Mouse (Mus musculus) embryonic facial prominence, embryonic 10.5 days (tissue): ENCODE results near the gene Corin. TPM values are rescaled to one million over a fixed set of nuclear protein-coding genes. Genes with fewer than 3 reads are reported as not detected.

ENCODE experiments used
- DNase-seq: peaks from one replicate; pipeline ENCODE4 v3.0.0-alpha.2; 2017; ENCODE audit warnings: low spot score
- H3K27ac ChIP-seq: fragments of 300-500 bp; sonication (generic); replicated peaks from 2 replicates; pipeline ENCODE4 v1.5.1; 2016; ENCODE audit warnings: mild to moderate bottlenecking
- H3K27me3 ChIP-seq: fragments of 300-500 bp; sonication (generic); replicated peaks from 2 replicates; pipeline ENCODE4 v1.6.1; 2016; ENCODE audit warnings: low read depth, mild to moderate bottlenecking; ENCODE audit not compliant: poor library complexity, severe bottlenecking
- H3K36me3 ChIP-seq: fragments of 300-500 bp; sonication (generic); replicated peaks from 2 replicates; pipeline ENCODE4 v1.6.1; 2016; ENCODE audit warnings: mild to moderate bottlenecking, moderate library complexity
- H3K4me1 ChIP-seq: fragments of 300-500 bp; sonication (generic); 2 replicates; pipeline ENCODE4 v1.6.1; 2016
- H3K4me3 ChIP-seq: fragments of 300-500 bp; sonication (generic); 2 replicates; pipeline ENCODE4 v1.5.1; 2016; ENCODE audit warnings: mild to moderate bottlenecking, moderate library complexity
- H3K9me3 ChIP-seq: fragments of 300-500 bp; sonication (generic); 2 replicates; pipeline ENCODE4 v1.6.1; 2016; ENCODE audit warnings: mild to moderate bottlenecking
- WGBS: fragments of 180-500 bp; shearing (Covaris S2); methylation state at CpG from one replicate; pipeline ENCODE4 v1.1.7; 2016; 5-methylcytosine and 5-hydroxymethylcytosine counted together
- polyA plus RNA-seq: library from polyadenylated mRNA; unstranded; fragments of >200 nt; fragmentation: Nextera tagmentation; extraction: Ambion mirVana; gene quantifications from 2 replicates; pipeline ENCODE4 v1.2.1, GENCODE M21; 2016

Gene Corin
- polyA plus RNA-seq, 1 experiment from 2014 or later: 1.4 TPM

DNA sequence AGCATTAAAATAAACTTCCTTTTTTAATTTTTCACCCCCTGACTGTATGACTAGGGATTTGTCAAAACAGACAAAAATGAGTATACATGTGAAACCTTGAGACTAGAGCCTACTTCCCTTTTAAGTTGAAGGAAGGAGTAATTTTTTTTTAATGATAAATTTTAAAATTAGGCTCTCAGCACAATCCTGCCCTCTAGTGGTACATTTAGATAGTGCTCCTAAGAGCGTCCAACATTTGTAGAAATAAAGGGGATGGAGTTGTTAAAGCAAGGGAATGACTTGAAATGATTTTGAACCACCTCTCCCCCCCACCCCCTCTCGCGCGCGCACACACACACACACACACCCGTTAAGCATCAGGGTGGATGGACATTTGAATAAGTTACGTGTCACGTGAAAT lies 234.6 kb downstream of the Corin start:
- no peaks in the 10 kb centered on the region for H3K4me1 ChIP-seq
- H3K9me3 ChIP-seq: no peaks in the 10 kb centered on the region
- H3K27me3 ChIP-seq: no peaks in the 10 kb centered on the region
- DNase-seq: no peak
- no peak overlapping the region for H3K27ac ChIP-seq
- peaks cover 13% of the 10 kb centered on the region for H3K36me3 ChIP-seq
- H3K4me3 ChIP-seq: no peak overlapping the region
- WGBS: 54% methylated on average over 8 of the region's 8 CpGs

- Histone ChIP-seq H3K4me3 (no peak overlapping the region), H3K27ac (no peak overlapping the region), H3K4me1 (no peaks in the 10 kb centered on the region), H3K27me3 (no peaks in the 10 kb centered on the region), H3K36me3 (peaks cover 18% of the 10 kb centered on the region), H3K9me3 (no peaks in the 10 kb centered on the region)
- 91% methylated on average over 10 of the region's 10 CpGs for WGBS
- DNase-seq: no peak
Observed at GRCm38 (mm10) chr5:72269204-72269603, 235.1 kb downstream of the Corin start.

GRCm38 (mm10) chr5:72266955-72267535 lies 237.2 kb downstream of the Corin start:
- 91% methylated on average over 7 of the region's 7 CpGs for WGBS
- Histone ChIP-seq H3K4me3 (no peak overlapping the region), H3K9me3 (no peaks in the 10 kb centered on the region), H3K27ac (no peak overlapping the region), H3K36me3 (peaks cover 21% of the 10 kb centered on the region), H3K4me1 (no peaks in the 10 kb centered on the region), H3K27me3 (no peaks in the 10 kb centered on the region)
- no peak for DNase-seq

- no peak for DNase-seq
- no peak overlapping the region for H3K4me3 ChIP-seq
- peaks cover 35% of the 10 kb centered on the region for H3K36me3 ChIP-seq
- no peaks in the 10 kb centered on the region for H3K27me3 ChIP-seq
- no peaks in the 10 kb centered on the region for H3K4me1 ChIP-seq
- no peak overlapping the region for H3K27ac ChIP-seq
- H3K9me3 ChIP-seq: no peaks in the 10 kb centered on the region
- 84% methylated on average over 15 of the region's 15 CpGs for whole genome bisulfite sequencing
Observed at GRCm38 (mm10) chr5:72264195-72264751, 240.0 kb downstream of the Corin start.

DNA sequence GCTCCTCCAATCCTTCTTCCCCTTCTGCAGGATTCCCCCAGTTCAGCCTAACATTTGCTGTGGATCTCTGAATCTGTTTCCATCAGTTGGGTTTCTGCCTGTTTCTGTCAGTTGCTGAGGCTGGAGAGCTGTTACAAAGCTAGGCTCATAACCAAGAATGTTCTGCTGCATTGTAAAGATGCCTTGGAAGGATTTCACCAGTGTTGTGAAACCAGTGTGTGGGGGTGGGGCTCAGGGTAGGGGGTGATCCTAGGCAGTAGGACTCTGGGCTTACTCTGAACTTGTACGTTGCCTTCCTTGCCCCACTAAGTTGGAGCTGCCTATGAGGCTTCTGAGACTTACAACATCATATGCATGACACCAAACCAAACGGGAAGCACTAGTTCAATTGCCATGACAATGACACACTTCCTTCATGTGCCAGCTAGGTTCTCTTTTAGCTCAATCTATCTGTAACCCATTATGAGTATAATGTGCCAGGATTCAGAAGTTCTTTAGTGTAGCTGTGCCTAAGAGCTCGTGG lies 242.4 kb downstream of the Corin start:
- H3K27me3 ChIP-seq: no peaks in the 10 kb centered on the region
- 89% methylated on average over 3 of the region's 3 CpGs for WGBS
- peaks cover 29% of the 10 kb centered on the region for H3K36me3 ChIP-seq
- no peaks in the 10 kb centered on the region for H3K9me3 ChIP-seq
- no peaks in the 10 kb centered on the region for H3K4me1 ChIP-seq
- no peak overlapping the region for H3K27ac ChIP-seq
- no peak overlapping the region for H3K4me3 ChIP-seq
- no peak for DNase-seq

- Histone ChIP-seq H3K4me1 (no peaks in the 10 kb centered on the region), H3K36me3 (peaks cover 27% of the 10 kb centered on the region), H3K9me3 (no peaks in the 10 kb centered on the region), H3K27ac (no peak overlapping the region), H3K27me3 (no peaks in the 10 kb centered on the region), H3K4me3 (no peak overlapping the region)
- no peak for DNase-seq
- 78% methylated on average over 3 of the region's 3 CpGs for WGBS
Observed at GRCm38 (mm10) chr5:72259298-72259621, 245.0 kb downstream of the Corin start.

DNA sequence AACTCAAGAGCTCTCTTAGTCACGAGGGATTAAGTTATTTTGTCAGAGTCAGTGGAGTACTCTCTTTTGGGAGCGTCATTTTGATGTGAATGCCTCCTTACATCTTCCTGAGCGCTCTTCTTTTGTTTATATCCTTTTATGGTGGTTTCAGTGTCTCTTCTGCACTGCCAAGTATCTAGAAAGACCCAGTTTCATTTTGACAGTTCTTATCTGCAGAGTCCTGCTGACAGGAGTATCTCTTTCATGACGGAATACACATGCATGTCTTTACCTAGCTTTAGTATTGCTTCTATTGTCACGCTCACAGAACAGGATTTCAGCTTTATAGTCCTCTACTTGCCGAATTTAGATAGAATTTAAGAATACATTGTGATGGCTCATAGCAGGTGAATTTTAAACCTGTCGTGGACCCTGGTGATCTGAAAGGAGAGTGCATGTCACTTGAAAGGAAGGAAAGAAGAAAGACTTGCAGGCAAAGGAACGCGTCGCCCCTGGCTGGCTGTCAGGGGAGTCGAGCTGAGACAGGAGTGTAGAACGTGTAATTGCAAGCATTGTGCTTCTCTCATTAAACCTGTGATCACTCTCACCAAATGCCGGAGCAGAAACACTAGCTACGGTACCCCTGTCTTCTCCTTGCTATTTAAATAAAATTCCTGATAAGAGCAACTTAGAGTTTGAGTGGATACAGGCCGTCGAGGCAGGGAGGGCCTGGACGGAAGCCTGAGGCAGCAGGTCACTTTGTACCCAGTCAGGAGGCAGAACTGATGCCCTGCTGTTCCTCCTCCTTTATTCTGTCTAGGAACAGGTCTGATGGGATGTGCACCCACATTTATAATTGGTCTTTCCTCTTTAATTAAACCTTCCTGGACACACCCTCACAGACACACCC lies 245.6 kb downstream of the Corin start:
- WGBS: 89% methylated on average over 17 of the region's 17 CpGs
- Histone ChIP-seq H3K36me3 (peaks cover 24% of the 10 kb centered on the region), H3K9me3 (no peaks in the 10 kb centered on the region), H3K4me3 (no peak overlapping the region), H3K27me3 (no peaks in the 10 kb centered on the region), H3K4me1 (no peaks in the 10 kb centered on the region), H3K27ac (no peak overlapping the region)
- DNase-seq: no peak

GRCm38 (mm10) chr5:72257084-72257483 lies 247.2 kb downstream of the Corin start:
- DNase-seq: no peak
- Histone ChIP-seq H3K9me3 (no peaks in the 10 kb centered on the region), H3K36me3 (peaks cover 28% of the 10 kb centered on the region), H3K4me1 (no peaks in the 10 kb centered on the region), H3K27me3 (no peaks in the 10 kb centered on the region), H3K4me3 (no peak overlapping the region), H3K27ac (no peak overlapping the region)
- 84% methylated on average over 10 of the region's 10 CpGs for WGBS

DNA sequence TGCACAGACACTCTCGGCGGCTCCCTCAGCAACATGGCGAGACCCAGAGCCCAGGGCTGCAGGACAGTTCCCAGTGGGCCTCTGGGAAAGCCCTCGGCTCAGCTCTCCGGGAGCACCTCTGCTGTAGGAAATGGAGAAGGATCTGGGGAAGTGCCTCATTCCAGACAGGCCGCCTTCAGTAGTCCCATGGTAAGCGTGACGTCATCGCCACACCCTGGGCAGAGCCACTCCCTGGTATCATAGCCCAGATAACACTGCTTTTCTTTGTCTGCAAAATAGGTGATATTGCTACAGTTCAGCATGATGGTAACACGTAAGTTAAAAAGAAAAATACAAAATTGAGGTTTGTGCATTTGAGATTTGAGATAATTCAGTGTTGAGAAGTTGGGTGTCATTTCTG lies 249.3 kb downstream of the Corin start:
- Histone ChIP-seq H3K4me3 (no peak overlapping the region), H3K36me3 (peaks cover 16% of the 10 kb centered on the region), H3K27me3 (no peaks in the 10 kb centered on the region), H3K27ac (no peak overlapping the region), H3K9me3 (no peaks in the 10 kb centered on the region), H3K4me1 (no peaks in the 10 kb centered on the region)
- DNase-seq: no peak
- WGBS: 94% methylated on average over 10 of the region's 10 CpGs

GRCm38 (mm10) chr5:72250180-72250579 lies 254.1 kb downstream of the Corin start:
- Histone ChIP-seq H3K4me3 (no peak overlapping the region), H3K4me1 (no peaks in the 10 kb centered on the region), H3K27me3 (no peaks in the 10 kb centered on the region), H3K27ac (no peak overlapping the region), H3K9me3 (no peaks in the 10 kb centered on the region), H3K36me3 (peaks cover 17% of the 10 kb centered on the region)
- WGBS: 89% methylated on average over 1 of the region's 1 CpGs
- no peak for DNase-seq
